Mouse (Mus musculus) ovary, postnatal 14 days (tissue): ENCODE results near the gene Psmd5.

Experiments used
- DNase-seq: peaks from one replicate; pipeline ENCODE4 v3.0.0; 2022; ENCODE audit warnings: low spot score

Gene Psmd5

DNA sequence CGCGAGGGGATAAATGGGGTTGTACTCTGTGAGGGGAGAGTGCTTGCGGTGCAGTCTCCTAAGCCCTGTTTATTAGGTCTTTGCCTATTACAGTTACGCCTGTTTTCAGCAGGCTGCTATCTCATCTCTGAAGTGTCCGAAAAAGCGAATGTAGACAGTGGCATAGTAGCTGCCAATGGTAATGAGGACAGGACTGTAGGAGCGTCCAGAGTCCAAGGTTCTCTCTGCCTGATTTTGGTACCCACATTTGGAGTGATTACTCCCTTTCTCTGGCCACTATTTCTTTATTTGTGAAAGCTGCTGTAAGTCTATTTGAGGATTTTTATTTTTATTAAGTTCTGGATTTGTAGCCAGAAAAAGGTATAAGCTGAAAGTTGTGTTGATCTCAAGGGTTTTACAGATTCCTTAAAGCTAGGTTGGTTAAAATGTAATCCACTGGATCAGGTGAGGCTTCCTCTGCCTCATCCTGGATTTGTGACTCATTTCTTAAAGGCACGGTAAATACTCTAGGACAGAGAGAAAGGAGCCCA lies at the start of gene Psmd5:
Gene Psmd5, minus strand, starts transcription at position 153 of the 530 bp plus-strand sequence.
- no peak for DNase-seq

DNA sequence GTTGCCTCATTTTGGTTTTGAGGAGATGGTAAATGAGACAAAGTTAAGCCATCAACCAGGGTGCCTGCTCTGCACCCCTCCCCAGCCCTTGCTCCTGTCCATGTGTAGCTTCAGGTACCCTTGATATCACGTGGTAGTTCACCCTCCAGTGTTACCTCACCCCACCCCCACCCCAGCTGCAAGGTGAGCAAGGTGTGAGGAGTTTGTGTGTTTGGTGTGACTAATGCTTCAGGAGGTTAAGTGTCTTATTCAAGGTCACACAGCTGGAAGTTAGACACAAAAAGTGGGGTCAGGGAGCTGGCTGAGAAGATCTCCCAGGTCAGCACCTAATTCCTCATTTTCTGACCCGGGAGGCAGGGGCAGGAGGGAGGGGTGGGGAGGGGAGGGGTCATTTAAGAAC lies 48.0 kb upstream of the Psmd5 start:
- DNase-seq: no peak

DNA sequence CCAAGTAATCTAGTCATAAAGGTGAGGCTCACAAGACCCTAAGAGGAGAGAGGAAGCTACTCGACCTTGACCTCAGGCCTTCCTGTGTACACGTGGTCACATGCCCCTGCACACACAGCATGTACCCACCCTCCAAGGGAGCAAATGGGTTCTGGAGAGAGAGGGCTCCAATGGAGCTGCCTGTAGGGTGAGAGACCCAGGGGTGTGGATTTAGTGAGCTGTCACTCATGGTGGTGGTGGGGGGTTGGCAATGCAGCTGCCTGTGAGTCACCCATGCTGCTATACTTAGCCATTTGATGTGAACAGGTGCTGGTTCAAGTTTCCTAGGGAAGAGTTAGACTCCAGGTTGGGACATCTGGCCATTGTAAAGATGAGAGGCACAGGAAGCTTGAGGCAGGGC lies 45.4 kb upstream of the Psmd5 start:
- DNase-seq: no peak

DNA sequence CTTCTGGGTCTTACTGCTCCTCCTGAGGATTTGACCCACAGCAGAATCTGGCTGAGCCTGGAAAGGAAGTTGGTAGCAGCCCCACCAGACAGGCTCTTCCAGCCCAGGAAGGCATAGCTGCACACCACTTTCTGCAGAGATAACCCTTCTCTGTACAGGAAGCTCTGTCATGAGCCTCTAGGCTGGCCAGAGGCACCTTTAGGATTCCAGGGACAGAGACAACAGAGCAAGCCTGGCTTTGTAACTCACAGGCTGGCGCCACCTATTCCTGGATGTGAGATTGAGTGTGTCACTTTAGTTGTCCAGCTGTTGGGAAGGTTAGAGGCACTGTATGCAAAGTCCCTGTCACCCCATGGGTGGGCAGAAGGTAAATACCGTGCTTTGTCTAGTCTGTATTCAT lies 40.3 kb upstream of the Psmd5 start:
- no peak for DNase-seq

DNA sequence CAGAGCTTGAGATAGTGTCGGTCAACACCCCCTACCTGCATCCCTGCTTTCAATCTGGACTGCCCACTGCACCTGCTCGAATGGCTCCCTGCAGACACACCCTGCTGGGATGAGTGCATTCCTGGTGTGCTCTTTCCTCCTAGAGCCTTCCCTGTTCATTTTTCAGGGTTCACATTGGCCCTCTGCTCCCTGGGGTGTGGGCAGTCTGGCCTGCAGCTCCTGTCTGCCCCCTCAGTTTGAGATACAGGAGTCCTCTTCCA lies 40.0 kb upstream of the Psmd5 start:
- no peak for DNase-seq

DNA sequence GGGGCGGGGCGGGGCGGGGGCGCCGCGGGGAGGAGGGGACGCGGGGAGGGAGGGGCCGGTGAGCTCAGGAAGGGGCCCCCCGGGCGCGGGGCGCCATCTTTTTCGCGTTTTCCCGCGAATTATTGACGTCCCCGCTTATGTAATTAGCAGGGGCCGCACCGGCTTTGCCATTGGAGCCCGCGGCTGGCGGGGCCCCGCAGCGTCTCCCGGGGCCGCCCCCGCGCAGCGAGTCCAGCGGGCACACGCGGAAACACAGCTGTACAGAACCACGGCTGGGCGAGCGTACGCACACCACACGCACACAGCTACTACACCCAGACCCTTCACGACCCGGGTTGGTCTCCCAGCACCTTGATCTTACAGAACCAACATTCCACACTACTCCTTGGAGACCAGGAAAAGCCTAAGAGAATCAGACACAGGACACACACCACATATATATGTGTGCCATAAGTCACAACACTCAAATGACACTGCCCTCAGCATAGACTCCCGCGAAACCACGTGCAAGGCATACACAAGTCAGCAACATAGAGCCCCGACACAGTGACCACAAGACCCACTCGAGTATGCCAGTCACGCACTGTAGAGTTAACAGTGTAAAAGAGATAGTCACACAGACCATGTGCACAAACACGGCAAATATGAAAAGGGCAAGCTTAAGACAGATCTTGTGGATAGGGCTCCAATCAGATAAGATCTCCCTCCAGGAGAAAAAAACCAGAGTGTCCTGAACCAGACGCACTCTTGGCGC lies 39.5 kb upstream of the Psmd5 start:
- DNase-seq: no peak

DNA sequence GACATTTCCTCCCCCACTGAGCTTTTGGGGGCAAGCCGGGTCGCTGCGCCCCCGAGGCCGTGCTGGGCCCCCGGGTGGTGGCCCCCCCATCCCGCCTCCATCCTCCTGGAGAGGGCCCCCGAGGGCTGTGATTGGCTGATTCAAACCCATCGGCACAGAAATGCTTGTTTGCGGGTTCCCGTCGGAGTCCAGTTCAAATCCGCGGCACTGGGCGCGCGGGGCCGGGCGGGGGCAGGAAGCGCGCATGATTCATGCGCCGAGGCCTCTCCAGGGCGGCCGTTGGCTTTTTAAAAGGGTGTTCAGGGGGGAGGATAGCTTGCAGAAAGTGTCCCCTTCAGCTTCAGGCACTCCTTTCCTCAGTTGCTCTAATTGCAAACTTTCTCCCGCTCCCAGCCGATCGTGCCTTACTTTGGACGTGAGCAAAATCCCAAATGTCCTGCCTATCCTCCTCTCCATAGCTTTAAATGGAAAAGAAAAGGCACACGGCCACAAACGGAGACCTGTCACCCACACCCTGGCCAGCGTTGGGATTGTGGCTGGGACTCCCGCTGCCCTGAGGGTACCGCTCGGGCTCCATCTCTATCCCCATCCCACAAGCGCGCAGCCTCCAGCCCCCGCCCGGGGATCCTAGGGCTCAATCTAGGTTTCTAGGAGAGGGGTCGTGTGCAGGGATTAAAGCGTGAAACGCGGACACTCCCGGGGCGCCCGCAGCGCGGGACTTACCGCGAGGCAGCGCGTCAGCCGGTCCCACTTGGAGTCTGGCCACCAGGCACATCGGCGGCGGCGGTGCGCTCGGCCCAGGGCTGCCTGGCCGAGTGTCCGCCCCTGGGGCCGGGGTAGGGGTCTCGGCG lies 38.7 kb upstream of the Psmd5 start, which contains the start of gene Phf19:
Gene Phf19, minus strand, starts transcription at position 809 of the 851 bp plus-strand sequence.
- DNase-seq: no peak

DNA sequence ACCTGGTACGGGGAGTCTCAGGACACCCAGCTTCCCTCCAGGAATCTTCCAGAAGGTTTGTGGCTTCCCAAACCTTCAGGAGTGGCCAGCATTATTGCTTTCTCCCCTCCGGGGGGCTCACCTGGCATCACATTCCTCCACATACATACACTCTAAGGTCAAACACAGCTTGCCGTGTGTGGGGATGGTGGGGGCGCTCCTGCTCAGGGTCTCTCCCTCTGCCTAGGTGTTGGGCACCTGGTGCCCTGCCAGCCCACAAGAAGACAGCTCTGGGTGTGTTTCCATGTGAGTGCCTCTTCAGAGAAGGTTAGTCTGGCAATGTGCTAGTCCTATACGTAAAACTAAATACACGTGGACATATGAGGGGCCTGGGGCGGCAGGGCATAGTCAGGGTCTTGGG lies 37.8 kb upstream of the Psmd5 start:
- DNase-seq: no peak

DNA sequence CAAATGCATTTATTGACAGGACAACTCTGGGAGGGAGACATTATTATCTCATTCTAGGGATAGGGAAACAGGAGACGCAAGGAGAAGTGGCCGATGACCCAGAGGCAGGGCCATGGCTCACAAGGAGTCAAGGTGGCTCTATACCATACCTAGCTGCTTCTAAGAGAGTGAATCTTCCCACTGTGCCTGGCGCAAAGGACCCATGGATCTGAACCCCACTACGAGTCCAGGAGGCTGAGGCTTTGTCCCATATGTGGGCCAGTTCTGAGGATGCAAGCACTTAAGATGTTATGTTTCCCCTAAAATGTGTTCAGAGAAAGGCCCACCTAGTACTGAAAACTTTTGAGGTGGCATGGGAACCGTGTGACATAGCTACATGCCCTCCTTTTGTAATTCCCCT lies 37.1 kb upstream of the Psmd5 start:
- DNase-seq: no peak

DNA sequence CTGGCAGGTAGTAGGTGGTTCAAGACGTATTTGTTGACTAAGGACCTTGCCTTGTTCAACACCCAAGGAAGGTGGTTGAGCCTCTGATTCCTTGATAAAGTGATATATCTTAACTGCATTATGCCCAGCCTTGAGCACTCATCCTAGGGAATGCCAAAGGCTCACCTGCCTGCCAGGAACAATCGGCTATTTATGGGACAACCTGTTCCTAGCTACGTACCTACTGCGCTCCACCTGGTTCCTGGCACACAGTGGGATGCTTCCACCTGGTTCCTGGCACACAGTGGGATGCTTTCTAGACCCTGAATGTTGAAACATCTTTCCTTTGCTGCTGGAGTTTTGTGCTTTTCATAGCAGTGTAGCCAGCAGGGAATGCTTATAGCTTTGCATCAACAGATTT lies 35.0 kb upstream of the Psmd5 start:
- no peak for DNase-seq

DNA sequence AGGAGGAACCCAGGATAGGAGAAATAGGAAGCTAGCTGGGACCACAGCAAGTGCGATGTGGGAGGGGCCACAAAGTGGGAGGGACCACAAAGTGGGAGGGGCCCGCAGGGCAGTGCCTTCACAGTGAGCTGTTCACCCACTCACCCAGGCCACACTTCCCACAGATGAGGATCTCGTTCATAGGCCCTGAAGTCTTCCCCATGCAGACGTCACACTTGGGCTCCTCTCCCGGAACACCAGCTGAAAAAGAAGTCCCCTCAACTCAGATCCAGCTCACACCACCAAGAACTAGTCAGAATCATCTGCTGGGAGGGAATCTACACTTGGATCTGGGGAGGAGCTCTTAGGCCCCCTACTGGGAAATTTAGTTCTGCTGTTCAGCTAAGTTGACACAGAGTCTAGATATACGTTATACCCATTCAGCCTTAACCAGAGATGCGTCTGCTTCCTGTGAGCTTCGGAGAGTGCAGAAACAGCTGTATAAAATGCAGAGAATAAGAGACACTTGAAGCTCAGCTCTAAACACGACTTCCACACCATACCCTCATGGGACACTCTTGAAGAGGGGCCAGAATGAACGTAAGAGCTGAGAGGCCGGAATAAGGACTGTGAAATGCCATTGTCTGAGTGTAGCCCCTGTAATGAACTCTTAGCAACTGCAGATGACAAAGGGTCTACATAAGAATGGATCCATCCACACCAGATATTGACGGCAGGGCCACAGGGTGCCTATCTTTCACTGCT lies 32.3 kb upstream of the Psmd5 start:
- DNase-seq: no peak

DNA sequence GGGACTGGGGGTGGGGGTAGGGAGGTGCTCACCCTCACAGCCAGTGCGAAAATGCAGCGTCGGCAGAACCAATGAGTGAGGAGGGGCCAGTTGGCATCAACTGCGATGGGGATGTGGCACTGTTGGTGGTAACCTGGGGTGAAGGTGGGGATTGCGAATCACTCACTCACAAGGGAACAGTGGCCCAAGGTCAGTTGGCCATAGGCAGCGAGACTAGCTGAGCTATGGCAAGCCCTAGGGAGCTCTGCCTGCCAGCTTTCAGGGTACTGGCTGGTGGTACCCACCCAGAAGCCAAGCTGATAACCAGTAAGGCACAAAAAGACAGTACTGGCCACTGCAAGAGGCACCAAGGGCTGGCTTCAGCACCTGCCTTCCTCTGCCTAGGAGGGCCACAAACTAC lies 31.7 kb upstream of the Psmd5 start:
- no peak for DNase-seq

DNA sequence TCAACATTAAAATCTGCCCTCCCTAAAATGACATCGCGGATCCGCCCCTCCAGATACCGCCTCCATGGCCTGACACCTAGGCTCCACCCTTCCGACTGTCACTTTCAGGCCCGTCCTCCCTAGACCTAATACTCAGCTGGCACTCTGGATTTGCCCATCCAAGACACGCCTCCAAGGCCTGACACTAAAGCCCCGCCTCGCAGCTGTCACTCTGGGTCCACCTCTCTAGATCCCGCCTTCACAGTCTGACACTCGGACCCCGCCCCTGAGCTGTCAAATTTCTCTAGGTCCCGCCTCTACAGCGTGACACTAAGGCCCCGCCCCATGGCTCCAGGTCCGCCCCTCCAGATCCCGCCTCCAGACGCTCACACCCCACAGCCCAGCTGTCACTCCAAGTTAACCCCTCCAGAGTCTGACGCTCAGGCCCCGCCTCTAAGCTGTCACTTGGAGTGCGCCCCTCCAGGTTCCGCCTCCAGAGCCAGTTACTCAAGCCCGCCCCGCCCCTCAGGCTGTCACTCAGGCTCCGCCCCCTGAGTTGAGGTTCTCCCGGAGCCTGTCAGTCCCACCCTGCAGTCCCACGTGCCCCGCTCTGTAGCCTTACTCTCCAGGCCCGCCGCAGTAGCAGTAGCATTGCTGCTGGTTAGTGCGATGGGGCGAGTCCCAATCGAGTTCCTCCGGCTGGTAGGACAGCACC lies 30.2 kb upstream of the Psmd5 start:
- DNase-seq: peak; percentile 91

DNA sequence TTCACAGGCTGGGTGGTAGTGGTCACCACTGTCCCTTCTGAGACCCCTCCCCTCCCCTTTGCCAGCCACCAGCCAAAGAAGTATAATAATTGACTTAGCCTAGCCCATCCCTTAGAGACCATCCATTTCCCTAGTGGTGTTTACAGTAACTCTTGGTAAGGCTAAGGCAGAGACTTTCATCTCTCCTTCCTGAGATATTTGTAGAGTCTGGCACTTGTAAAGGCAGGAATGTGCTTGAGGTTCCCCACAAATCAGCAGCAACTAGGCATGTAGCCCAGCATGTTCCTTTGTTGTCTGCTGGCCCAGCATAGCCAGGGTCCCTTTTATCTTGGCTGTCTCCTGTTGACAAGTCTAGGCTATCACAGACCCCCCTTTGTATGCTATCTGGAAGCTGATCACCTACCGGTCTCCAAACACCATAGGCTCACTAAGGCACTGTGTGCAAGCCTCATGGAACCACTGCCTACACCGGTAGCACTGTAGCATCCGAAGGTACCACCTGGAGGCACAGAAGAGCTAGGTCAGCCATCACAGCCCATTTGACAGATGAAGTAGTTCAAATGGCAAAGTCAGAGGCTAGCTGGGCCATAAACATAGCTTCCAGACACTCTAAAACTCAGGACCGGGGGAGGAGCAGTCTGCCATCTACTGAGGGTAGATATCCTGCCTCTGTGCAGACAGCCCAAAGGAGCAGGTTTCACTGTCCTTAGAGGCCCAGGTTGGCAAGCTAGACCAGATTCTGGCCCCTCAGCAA lies 29.1 kb upstream of the Psmd5 start:
- no peak for DNase-seq

DNA sequence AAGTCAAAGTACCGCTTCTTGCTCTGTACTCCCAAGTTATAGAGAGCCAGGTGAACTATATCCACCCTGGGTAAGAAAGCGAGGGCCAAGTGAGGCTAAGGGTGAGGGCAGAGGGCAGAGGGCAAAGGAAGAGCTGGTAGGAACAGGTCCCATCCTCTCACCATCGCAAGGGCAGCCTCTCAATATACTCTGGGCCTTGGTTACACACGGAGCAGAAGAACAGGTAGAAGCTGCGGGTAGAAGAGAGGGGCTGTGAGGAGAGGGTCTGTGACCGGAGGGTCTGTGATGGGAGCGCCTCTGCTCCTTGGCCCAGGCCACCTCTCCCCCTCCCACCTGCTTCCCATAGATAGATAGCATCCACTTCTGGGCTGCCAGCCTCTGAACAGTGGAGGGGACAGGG lies 28.4 kb upstream of the Psmd5 start:
- DNase-seq: no peak

DNA sequence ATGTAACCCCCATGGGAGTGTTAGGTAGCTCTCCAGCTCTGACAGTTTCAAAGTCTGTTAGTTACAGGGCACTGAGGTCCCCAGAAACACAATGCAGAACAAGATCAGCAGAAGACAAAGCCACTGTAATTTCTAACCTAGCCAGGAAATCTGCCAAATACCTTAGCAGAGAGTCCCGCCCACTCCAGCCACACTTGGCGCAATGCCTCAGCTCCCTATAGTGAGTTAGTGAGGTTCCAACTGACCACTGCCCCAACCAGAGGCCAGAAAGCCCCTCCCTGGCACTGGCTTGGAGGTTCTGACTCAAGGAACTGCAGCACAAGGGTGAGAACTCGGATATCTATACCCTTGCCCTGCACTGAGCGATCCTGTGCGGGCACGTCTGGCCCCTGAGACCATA lies 28.0 kb upstream of the Psmd5 start:
- DNase-seq: no peak

DNA sequence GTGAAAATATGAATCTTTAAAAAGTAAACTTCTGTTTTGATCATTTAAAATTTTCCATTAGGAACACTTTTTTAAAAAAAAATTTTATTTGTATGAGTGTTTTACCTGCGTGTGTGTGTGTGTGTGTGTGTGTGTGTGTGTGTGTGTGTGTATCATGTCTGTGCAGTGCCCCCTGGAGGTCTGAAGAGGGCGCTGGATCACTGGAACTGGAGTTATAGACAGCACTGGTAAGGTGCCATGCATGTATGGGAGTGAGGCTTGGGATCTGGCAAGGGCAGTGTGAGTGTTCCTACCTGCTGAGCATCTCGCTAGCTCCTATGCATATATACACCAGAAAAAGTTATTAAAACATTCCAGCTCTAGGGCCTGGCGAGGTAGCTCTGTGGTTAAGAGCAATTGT lies 27.0 kb upstream of the Psmd5 start:
- DNase-seq: no peak

DNA sequence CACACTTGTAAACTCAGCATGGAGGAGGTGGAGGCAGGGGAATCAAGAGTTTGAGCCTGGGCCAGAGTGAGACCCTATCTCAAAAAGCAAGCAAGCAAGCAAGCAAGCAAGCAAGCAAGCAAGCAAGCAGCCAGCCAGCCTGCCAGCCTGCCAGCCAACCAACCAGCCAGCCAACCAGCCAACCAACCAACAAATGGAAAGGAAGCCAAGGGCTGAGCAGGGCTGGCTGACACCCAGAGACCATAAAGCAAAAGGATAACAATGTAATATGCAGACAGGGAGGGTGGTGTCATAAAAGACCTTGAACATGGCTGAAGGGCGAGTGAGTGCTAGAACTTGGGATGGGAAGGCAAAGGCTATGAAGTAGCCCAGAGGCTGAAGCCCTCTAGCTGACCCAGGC lies 25.6 kb upstream of the Psmd5 start:
- no peak for DNase-seq

DNA sequence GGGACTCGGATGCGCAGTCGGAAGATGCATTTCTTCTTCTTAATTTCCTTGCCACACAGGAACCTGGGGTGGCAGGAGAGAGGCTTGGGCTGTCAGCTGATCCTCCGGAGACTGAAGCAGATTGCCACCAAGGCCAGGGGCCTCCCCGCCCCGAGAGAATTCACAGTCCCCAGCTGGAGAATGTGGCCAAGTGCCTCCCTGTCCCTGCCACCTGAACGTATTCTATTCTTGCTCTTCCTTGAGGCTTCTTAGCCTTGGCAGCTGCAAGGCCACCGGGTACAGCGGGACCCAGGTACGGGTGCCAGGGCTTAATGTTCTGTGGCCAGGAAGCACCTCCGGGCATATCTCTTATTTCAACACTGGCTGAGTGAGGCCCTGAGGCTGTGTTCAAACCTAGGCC lies 24.9 kb upstream of the Psmd5 start:
- no peak for DNase-seq

DNA sequence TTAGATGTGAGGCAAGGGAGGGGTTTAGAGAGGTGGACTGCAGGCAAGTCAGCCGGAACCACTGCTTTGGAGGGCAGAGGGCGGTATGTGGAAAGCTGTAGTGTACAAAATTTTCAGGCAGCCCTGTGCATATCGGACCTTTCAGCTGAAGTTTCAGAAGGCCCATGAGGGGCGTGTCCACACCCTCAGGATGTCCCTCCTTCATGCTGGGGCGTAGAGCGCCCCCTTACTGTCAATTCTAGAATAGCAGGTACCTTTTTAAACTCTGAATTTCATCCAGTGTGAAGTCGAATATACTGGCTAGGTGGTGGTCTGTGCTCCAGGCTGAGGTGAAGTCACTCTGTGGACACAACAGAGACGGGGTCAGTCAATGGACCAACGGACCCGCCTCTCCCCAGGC lies 23.1 kb upstream of the Psmd5 start:
- no peak for DNase-seq

DNA sequence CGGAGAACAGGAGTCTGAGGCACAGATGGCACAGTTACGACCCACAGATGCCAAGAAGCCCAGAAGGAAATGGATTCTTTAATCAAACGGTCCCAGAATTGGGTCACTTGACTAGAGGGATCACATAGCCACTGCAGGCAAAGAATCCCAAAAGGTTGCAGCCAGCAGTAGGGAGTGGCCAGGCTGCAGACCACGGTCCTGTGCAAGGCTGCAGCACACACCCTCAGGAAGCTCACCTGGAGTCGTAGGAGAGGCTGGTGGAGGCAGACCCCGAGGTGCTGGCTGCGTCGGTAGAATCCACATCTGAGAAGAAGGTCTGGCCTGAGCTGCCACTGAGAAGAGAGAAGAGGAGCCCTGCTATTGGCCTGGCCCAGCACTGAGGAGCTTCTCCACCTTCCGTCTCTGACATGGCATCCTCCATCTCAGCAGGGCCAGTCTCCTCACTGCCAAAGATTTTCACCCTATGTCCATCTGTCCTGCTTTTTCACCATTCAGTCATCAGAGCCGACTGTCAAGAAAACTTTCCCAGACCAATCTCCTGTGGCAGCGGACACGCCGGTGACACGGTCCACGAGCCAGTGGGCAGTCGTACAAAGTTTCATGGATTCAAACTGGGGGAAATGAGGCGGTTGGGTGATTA lies 22.2 kb upstream of the Psmd5 start:
- DNase-seq: no peak
